Mouse (Mus musculus) kidney, adult 11 months (tissue): ENCODE data around the gene Cabp7.
A peak's percentile ranks its signal among the peaks of the same experiment; 100 is the strongest.

Experiments
- DNase-seq: peaks from one replicate; pipeline ENCODE4 v3.0.0; 2022

Cabp7 gene

GRCm38 (mm10) chr11:4703688-4704071, 42.9 kb downstream of the Cabp7 start:
- DNase-seq: no peak

- no peak for DNase-seq
These were observed 45.9 kb downstream of the Cabp7 start for GRCm38 (mm10) chr11:4700726-4701125.

DNA sequence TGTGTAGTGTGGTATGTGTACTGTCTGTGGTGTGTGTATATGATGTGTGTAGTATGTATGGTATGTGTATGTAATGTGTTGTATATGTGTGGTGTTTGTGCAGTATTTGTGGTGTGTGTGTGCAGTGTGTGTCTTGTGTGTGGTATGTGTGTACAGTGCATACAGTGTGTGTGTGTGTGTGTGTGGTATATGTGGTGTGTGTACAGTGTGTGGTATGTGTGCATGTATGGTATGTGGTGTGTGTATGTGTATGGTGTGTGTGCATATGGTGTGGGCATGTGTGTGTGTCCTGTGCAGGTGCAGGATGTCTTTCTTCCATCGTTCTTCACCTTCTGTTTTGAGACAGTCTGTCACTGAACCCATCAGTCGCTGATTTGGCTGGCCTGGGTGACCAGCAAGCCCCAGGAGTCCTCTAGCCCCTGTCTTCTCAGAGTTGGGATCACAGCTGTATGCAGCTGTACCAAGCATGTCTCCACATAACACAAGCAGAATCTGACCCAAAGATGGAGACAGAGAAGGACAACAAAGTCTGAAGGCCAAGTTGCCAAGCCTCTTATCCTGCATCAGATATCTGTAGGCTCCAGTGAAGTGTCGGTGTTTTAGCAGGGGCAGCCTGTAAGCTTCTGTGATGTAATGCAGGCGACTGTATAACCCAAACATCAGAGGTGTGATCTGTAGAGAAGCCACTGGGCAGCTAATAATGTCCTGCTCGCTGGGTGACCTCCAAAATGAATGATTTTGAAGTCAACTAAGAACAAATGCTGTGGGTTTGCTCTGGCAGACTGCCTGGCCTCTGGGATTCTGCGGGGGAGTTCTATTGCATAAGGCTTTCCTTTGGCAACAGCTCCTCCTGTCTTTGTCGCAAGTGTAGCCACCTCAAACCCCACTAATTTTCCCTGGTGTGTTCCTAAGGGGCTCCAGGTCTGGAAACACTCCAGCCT, 49.3 kb downstream of the Cabp7 start:
- peak; percentile 35 for DNase-seq

GRCm38 (mm10) chr11:4692162-4692561, 54.4 kb downstream of the Cabp7 start:
- DNase-seq: no peak

DNA sequence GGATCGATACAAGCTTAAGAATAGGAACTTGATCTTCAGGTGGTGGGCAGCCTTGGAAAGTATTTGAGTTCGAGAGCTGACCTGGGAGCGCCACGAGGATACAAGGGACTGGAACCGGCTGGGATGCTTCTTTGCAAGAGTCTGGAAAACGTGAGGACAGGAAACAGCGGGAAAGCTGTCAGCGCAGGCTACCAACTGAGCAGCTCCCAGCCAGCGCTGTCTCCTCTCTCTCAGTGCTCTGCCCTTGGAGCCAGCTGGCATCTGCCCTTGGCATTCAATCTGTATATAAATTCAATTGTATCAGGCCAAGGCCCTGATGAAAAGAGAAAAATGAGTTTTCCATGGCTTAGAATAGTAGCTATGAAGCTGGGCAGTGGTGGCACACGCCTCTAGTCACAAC, 55.4 kb downstream of the Cabp7 start:
- DNase-seq: no peak

GRCm38 (mm10) chr11:4690353-4690752, 56.2 kb downstream of the Cabp7 start:
- no peak for DNase-seq

DNA sequence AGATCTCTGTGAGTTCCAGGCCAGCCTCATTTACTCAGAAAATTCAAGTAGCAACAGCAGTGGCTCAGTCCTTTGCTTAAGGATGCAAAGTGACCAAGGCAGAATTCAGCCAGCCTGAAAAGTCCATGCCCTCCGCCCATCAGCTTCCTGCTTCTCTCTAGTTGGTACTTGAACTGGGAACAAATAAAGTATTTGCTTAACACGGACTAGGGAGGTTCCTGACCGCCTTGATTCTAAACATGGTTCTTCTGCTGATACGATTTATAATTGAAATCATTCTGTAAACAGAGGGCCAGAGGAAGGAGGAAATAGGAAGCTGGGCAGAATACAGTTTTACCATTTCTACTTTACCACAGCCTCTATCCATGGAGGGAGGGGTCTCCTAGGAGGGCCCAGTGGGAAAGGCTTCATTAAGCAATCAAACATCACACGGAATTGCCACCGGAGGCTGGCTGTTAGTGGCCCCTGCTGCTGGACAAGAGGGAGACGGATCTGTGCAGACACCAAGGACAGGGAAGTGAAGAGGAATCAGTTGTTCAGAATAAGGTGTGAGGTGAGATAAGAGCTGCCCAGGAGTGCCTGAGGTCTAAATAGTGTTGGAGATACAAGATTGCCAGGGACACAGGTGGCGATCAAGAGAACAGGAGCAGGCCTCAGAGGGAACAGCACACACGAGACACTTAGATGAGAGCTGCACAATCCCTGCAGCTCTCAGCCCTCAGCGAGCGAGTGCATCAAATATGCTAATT, 57.8 kb downstream of the Cabp7 start:
- DNase-seq: no peak

DNA sequence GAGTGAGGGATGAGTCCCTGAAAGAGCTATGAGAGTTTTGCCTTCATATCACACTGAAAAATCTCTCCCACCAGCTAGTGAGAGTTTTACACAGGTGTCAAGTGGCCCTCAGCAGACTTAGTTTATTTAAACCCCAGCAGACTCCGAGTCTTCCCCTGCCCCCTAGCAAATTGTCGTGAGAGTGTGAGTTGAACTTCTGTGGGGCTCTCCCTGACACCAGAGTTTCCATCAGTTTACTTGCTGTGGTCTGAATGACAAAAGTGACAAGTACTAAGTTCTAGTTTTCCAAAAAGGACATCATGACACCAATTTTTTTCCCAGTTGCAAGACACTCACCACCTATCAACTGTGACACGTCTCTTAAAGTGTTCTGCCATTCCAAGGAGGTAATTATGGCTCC, 58.7 kb downstream of the Cabp7 start:
- DNase-seq: no peak

GRCm38 (mm10) chr11:4687027-4687426, 59.6 kb downstream of the Cabp7 start:
- no peak for DNase-seq
